Mouse (Mus musculus): ENCODE measurements at regions not wholly inside any gene's neighbourhood (a gene's known extent, or its start where the extent isn't known, plus 50 kb on each side); places are given as distances from the start of the nearest gene placed in this dataset.

DNA sequence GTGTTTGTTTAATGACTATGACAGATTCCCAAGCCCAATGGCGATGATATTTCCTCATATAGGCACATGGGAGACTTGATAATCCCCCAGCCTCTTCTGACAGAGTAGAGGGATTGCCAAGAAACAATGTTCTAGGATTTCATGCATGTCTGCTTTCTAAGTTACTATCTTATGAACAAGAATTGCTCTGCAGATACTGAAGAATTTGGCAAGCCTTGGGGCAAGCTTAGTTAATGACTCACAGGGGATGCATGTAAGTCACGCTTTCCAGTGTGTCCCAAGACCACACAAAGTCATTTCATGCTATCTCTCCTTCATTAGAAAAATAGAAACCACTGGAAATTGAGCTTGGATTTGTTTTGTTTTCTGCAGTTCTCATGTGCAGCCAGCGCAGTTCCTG lies 376.2 kb downstream of the Dcdc2c start:
- DNase-seq: no peak

DNA sequence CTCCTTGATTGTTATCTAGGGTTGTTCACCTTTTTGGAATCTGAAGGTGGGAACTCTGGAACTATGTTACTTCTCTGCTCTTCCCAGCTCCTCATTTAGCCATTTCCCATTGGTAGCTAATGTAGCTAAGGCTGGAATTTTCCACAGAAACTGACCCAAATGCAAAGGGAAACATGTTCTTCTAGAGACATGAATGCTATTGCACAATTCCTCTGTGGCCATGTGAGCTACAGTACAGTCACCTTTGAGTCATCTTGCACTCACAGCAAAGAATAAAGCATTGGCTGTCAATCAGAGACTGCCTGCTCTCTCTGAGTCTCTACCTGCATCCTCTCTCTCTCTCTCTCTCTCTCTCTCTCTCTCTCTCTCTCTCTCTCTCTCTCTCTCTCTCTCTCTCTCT lies 378.1 kb downstream of the Dcdc2c start:
- no peak for DNase-seq

DNA sequence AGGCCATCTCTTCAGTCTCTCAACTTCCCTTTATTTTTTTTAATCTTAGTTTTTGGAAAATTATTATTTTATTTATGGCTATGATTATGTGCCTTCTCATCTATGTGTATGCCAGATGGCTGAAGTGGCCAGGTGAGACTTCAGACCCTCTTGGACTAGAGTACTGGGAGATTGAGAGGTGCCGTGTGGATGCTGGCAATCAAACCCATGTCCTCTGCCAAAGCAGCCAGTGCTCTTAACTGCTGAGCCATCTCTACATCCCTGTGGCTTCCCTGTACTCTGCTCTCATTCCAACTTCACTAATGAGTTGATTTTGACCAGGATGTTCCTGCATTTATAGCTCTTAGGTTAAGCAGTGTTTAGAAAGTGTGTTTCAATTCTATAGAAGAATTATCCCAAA lies 393.4 kb downstream of the Dcdc2c start:
- DNase-seq: no peak

DNA sequence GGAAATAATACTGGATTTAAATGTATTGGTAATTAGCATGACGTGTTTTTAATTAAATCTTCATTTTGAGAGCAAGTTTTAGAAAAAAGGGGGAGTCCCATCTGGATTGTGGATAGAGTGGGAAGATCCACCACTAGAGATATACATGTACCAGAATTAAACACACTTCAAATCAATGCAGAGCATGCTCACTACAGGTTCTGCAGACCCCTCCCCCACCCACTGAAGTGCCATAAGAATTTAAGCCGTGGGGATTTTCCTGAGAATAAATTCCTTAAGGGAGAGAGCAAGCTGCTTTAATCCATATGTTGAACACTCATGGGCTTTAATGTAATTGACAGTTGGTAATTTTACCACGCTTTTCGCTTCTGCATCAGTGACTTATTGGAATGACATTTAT lies 401.4 kb downstream of the Dcdc2c start:
- DNase-seq: no peak

DNA sequence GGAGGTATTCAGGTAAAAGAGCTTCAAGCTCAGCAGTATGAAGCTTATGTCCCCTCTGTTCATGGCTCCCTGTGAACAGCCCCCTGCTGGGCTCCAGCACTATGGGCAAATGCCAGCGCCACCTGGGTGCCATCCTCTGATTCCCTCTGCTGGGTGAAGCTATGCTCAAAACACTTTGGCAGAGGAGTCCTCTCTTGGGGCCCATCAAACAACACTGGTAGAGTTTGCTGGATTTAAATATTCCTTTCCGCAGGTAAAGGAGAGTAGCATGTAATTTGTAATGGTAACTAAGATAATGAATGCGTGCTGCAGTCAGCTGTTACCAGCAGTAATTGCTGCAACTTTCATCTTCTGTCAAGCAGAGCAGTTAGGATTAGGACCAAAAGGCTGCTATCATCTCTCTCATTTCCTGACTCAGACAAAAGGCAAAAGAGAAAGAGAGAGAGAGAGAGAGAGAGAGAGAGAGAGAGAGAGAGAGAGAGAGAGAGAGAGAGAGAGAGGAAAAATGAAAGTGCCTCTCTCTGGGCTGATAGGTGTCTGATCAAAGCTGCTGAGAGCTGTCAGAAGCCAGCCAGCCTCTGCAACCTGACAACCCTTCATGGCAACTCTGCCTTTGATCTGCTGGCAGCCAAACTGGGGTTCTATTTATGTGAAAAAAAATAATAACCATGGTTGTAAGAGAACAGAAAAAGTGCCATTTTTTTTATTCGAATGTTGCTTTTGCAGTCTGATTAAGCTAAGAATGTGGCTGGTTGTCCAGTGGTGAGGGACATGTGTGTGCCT lies 416.2 kb downstream of the Dcdc2c start:
- DNase-seq: no peak

DNA sequence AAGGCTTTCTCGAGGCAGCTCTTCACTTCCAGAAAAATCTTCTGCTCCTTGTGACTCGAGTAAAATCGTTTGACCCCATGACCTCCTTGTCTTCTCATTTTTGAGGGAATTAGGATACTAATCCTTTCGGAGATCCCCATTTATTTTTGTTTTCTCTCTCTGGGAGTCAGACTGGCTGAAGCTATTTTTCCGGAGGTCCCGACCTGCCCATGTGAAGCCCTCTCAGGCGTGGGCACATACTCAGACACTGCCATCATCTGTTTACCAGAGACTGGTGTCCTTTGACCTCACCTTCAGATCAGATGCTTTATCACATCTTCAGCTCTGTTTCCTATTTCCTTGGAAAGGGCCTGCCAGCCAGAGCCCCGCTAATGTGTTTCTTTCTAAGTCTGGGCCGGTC lies 429.4 kb downstream of the Dcdc2c start:
- no peak for DNase-seq

DNA sequence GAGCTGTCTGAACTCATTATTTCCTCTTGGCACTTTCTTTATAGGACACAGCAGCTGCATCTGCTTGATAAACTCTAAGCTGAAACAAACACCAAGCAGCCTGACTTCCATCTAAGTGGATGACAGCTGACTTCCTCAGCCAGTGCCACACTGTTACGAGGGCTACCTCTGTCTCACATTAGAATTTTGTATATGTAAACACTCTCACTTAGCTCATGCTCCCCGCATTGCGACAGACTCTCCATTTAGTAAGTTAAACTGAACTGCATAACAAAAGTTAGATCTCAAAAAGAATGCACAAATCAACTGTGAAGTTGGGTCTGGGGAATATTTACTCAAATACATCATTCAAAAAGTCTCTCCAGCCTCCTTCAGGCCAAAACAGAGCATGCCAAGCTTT lies 432.1 kb downstream of the Dcdc2c start:
- no peak for DNase-seq

DNA sequence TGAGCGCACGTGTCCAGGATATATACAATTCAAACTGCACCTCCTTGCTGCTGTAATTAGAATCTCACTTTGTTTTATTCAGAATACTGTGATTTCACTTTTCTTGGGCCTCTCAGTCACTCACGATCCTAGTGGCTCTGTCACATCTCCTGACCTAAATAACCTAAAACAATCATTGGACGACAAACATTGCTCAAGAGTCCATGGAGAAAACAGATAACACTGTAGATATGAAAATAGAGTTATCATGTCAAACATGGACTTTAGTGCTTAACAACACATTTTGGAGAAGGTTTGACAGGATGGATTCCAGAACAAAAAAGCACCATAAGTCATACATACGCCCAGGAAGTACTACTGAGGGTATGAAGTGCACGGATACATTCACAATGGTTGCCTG lies 461.5 kb downstream of the Dcdc2c start:
- DNase-seq: no peak

DNA sequence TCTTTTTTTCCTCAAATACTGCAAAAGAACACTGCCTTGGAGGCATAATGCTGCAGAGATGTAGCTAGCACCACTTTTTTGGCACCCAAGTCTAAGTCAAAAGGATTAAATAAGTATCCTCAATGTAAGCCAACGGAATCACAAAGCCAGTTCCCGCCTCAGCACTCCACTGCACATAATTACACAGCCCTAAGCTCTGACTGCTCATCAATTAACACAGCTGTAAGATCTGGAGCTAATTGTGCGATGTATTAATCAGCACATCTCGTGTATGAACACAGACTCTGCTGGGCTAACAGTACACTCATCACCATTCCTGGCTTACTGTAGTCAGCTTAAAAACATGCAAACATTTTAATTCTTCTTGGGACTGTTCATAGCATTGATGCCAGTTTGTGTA lies 466.7 kb downstream of the Dcdc2c start:
- DNase-seq: no peak

DNA sequence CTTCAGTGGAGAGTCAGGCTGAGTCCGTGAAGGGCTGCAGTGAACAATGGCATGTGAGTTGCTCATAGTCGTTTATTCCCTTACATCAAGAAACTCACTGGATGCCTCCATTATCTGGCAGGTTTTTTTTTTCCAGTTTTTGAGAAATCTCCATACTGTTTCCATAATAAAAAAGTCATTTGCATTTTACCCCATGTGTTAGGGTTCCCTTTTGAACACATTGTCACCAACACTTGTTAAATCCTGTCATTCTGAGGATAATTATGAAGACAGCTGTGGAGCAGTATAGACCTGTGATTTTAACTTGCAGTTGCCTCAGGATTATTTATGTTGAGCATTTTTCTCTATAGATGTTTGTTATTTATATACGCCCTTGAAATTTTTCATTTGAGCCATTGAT lies 475.6 kb downstream of the Dcdc2c start:
- no peak for DNase-seq

DNA sequence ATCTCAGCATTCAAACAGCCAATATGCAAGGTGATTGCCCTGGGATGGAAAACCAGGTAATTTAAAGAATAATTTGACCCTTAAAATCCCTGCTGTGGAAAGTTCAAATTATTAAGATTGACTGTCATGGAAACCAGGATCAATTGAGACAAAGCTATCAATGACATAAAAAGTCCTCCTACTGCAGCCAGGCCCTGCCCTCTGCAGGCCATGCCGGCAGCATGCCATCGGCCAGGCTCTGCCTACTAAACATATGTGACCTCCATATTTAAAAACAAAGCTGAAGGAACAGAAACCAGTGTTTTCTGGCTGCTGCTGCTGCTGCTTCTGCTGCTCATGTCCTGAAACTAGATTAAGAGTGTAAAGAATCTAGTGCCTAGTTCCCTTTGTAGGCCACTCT lies 483.6 kb downstream of the Dcdc2c start:
- no peak for DNase-seq

DNA sequence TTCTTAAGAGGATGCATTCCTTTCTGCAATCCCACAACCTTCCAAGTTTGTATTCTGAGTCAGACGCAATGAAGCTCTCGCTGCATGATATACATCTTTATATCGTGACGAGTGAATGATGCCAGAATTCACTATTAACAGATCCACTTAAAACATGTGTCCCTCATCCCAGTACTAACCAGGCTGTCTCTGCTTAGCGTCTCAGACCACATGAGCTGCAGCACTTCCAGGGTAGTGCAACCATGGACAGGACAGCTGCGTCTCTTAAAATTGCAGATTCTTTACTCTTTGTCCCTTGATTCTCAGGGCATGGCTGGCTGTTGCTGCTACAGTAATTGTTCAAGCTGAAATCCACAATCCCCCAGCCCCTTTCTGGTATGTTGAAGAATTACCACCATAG lies 491.9 kb downstream of the Dcdc2c start:
- DNase-seq: no peak

DNA sequence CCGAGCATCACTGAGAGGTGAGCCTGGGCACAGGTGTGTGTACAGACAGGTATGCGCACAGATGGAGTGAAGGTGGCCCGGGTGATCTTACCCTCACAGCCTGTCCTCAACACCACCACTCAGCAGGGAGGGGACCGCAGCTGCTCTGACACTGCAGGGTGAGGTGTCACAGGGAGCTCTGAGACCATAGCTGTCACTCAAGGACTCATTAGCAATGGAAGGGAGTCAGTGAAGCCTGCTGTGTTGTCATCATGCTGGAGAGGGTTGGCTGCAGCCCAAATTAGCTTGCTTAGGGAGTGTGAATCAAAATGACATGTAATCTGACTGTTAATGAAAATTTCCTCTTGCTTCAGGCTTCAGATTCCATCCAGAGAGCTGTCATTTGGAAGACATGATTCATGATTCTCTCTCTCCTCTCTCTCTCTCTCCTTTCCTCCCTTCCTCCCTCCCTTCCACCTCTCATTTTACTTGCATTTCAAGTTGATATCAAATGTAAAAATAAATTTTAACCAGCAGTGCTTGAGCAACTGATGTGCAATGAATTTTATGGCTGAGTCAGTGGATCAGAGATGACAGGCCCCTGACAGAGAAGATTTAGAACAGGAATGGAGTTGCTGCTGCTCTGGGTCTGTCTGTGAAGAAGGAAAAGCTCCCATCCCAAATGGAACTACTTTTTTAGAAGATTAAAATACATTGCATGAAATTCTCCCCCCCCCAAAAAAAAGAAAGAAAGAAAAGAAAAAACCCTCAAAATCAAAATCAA lies 496.5 kb downstream of the Dcdc2c start:
- no peak for DNase-seq

DNA sequence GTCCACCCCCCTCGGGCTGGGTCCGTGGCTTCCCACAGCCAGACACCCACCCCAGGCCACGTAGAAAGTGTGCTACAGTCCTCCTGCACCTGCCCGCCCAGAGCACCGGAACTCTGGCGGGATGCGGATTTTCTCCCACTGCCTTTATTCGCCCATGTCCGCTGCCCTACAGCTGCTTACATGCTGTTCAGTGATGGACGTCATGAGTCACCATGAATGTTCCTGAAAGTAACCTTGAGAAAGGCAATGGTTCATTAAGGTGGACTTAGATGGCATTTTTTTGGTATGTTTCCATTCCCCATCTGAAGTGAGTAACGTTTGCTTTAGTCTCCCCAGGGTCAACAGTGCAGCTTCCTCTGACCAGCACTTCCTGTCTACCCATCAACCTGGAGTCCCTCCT lies 497.8 kb downstream of the Dcdc2c start:
- no peak for DNase-seq

DNA sequence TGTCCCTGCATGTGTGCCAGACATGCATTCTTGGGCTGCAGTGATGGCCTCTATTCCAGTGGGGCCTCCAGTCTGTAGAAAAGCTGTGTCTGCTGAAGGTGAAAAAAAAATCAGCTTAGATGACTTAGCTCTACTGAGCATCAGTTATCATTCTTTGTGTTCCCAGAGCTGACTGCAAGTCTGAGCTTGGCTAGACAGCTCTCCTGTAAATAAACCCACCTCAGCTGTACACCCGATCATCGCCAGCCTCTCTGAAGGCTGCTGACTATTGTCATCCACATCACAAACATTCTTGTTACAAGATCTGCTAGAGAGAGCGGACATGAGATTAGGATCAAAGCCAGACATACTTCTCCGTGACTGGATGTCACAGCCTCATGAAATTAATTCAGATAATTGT lies 504.2 kb downstream of the Dcdc2c start:
- DNase-seq: no peak

DNA sequence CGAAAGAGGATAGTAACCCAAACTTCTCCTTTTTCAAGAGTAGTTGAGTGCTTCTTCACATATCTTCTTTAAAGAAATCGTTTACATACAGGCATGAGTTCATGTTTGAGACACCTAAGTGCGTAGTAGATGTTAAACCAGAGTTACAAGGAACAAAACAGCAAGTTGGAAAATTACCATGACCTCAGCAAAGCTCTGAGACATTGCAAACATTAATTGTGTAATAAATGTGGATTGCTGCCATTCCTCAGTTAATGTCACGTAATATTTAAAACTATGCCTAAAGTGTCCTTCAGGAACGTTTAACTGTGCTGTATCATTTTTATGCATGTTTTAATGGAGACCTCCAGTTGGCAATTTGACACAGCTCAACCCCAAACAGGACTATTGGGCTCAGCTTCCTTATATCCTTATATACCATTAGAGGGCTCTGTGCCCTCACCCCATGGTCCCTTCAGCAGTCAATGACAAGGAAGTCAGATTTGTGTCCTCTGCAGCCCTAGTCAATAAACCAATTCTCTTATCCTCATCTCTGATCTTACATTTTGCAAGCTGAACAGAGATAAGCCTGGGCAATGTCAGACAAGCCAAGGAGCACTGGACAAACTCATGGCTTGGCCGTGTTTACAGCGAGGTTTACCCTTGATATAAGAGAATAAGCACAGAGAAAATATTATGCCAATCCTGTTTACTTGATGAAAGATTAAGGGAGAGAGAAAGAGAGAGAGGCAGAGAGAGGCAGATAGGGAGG lies 513.9 kb downstream of the Dcdc2c start:
- DNase-seq: no peak

DNA sequence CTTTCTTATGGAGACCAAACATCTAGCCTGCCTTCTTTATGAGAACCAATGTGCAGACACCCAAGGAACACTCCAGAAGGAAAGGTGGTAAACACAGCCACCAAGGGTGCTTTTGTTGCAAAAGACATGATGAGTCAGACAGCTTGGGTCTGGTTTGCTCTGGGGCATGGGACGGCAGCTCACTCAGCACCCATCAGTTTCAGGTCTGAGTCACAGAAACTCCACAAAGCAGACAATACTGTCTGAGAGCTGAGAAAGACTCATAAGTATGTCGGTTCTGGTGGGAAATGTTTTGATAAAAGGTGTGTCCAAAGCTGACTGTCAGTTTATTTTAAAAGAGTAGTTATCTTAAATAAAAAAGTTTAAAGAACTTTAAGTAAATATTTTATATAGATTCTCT lies 553.0 kb downstream of the Dcdc2c start:
- no peak for DNase-seq

DNA sequence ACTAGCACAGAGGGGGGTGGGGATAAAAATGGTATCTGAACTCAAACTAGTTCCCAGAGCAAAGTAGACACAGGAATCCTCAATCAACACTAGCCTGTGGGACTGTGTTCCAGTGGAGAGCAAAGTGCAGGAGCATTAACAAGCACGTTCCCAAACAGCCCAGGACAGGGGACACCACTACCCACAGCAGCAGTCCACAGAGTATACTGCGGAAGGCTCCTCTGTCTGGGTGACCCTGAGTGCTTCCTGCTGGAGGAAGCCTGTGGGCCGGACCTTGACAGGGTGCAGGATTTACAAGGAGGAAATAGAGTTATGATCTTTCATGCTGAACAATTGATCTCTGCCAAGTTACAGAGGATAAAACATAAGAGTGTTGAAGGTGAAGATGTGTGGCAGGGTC lies 560.0 kb downstream of the Dcdc2c start:
- no peak for DNase-seq

DNA sequence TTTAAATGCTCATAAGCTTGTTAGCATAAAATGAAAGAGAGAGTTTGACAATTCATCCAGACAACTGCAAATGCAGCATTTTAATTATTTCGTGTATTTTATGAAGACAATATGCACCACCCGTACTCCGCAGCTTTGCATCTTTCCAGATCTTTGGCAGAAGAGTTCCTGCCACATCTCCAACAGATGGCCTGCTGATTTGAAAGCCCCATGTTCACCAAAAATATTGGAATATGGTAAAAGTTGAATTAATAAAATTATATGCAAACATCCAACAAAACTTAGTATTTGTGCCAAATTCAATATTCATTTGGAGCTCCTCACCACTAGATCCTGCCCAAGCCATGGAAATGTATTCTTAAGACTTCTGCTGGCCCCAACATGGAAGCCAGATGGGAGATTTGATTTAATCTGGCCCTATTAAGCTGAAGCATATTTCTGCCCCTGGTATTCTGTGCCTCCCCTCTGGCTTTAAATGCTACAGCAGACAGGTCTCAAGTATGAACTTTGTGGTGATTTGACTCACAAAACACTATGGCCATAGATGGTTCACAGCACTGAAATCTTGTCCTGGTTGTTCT lies 567.8 kb downstream of the Dcdc2c start:
- DNase-seq: no peak

DNA sequence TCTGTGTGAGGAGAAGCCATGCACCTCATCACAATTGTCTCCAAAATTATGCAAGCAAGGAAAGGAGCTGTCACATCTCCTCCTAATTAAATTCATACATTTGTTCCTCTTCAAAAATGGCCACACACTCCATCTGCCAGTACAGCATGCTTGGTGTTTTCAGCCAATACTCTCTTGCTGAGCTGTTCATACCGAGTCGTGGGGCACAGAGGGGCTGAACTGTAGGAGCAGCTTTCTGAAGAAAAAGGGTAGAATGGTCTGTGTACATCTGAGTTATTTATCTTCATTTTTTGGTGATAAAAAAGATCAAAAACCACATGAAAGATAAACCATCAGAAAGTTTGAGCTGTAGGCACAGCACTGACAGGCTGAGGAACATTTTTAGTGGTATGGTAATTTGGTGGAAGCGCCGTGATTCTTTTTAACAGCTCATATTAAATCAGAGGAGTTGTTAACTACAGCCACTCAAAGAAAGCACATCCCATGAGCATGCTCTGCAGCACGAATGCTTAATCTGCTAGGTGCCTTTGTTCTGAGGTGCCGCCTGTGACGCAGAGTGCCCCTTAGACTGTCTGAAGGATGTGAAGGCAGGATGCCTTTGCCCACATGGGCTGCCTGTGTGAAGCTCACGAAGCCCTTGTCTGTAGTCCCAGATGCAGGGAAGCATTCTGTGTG lies 573.8 kb downstream of the Dcdc2c start:
- DNase-seq: no peak

DNA sequence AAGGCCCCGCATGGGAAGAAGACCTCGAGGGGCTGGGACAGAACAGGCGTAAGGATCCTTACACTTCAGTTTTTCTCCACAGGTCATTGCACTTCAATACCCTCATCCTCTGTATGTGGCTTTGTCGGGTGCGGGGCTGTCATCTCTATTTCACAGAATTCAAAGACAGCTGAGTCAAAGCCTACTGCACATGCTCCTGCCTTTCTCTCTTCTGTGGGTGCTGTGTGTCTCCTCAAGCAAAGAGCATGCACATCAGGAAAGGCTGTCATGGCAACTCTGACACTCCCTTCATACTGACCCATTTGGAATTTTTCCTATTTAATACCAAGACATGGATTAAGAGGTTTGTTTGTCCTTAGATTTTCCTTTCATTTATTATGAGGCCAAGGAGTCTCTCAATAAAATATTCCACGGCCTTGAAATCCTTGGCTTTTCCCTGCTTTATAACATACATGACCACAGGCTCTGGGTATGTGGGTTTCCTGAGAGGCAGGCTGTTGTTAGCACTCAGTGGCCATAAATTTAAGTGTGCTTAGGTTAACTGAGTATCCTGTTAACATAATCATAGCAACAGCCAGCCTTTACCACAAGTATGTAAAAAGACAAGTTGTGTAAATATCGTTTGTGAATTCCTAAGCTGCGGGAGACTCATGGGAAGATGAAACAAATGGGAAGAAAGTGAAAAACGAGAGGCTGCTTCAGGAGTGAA lies 574.5 kb downstream of the Dcdc2c start:
- no peak for DNase-seq

DNA sequence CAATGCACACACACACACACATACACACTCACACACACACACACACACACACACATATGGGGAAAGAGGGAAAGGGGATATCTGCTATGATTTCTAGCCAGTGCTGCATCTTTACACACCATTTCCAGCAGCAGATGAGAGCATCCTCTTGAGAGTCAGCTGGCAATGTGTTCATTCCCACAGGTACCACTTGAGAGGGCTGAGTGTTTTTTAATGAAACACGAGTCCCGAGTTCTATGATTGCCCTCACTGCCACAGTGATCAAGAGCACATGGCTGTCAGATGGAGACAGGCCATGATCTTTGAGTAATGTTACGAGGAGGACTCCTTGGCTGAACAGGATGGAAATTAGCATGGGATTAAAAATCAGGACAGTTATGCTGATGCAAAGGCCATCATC lies 589.3 kb downstream of the Dcdc2c start:
- no peak for DNase-seq

Measured in cerebellum, adult 11-12 months (tissue).